Mouse (Mus musculus) lung, postnatal 25 days (tissue): ENCODE measurements at regions not wholly inside any gene's neighbourhood (a gene's known extent, or its start where the extent isn't known, plus 50 kb on each side); places are given as distances from the start of the nearest gene placed in this dataset.
A peak's percentile ranks its signal among the peaks of the same experiment; 100 is the strongest.

Experiments used
- DNase-seq: peaks from one replicate; pipeline ENCODE4 v3.0.0; 2022; ENCODE audit warnings: low spot score

GRCm38 (mm10) chr13:35079685-35080084, 52.8 kb upstream of the Eci2 start:
- DNase-seq: no peak

GRCm38 (mm10) chr13:35085386-35085785, 58.5 kb upstream of the Eci2 start:
- DNase-seq: no peak

- DNase-seq: no peak
Measured at GRCm38 (mm10) chr13:35087246-35088040, 60.5 kb upstream of the Eci2 start.

- no peak for DNase-seq
Measured at GRCm38 (mm10) chr13:35091155-35091554, 64.3 kb upstream of the Eci2 start.

- no peak for DNase-seq
Measured at GRCm38 (mm10) chr13:35119782-35120181, 92.9 kb upstream of the Eci2 start.

- no peak for DNase-seq
Measured at GRCm38 (mm10) chr13:35129475-35129874, 102.6 kb upstream of the Eci2 start.

GRCm38 (mm10) chr13:35131272-35132185, 104.6 kb upstream of the Eci2 start:
- peak; percentile 9 for DNase-seq

- no peak for DNase-seq
Measured at GRCm38 (mm10) chr13:35151629-35152028, 124.7 kb upstream of the Eci2 start.

- DNase-seq: no peak
Measured at GRCm38 (mm10) chr13:35159456-35159855, 132.6 kb upstream of the Eci2 start.

GRCm38 (mm10) chr13:35160767-35161166, 133.9 kb upstream of the Eci2 start:
- no peak for DNase-seq

GRCm38 (mm10) chr13:35166080-35166479, 139.2 kb upstream of the Eci2 start:
- no peak for DNase-seq

GRCm38 (mm10) chr13:35166831-35167541, 140.1 kb upstream of the Eci2 start:
- peak; percentile 2 for DNase-seq

GRCm38 (mm10) chr13:35171562-35172254, 144.8 kb upstream of the Eci2 start:
- DNase-seq: no peak

GRCm38 (mm10) chr13:35173522-35173921, 146.6 kb upstream of the Eci2 start:
- DNase-seq: no peak

- no peak for DNase-seq
Measured at GRCm38 (mm10) chr13:35175587-35175986, 148.7 kb upstream of the Eci2 start.

GRCm38 (mm10) chr13:35177305-35177704, 150.4 kb upstream of the Eci2 start:
- no peak for DNase-seq

GRCm38 (mm10) chr13:35189028-35189711, 162.3 kb upstream of the Eci2 start:
- DNase-seq: peak; percentile 53

- no peak for DNase-seq
Measured at GRCm38 (mm10) chr13:35202069-35202468, 175.2 kb upstream of the Eci2 start.

- no peak for DNase-seq
Measured at GRCm38 (mm10) chr13:35208319-35208718, 181.4 kb upstream of the Eci2 start.

GRCm38 (mm10) chr13:35209551-35209950, 182.7 kb upstream of the Eci2 start:
- peak; percentile 2 for DNase-seq

GRCm38 (mm10) chr13:35211834-35212233, 184.9 kb upstream of the Eci2 start:
- no peak for DNase-seq
